Mouse (Mus musculus): ENCODE measurements around the gene Zbtb8os.
A peak's percentile ranks its signal among the peaks of the same experiment; 100 is the strongest.

The Zbtb8os gene

GRCm38 (mm10) chr4:129335216-129336074 lies at the start of gene Zbtb8os, which contains the start of gene Rbbp4:
Gene Zbtb8os, plus strand, starts transcription at chr4:129335695.
Gene Rbbp4, minus strand, starts transcription at chr4:129335370.
- DNase-seq: peak; percentile 97

- DNase-seq: no peak
Observed at GRCm38 (mm10) chr4:129286001-129286682, 49.4 kb upstream of the Zbtb8os start.

GRCm38 (mm10) chr4:129286683-129287471 lies 48.6 kb upstream of the Zbtb8os start:
- no peak for DNase-seq

- no peak for DNase-seq
Observed at GRCm38 (mm10) chr4:129287472-129287981, 48.0 kb upstream of the Zbtb8os start, which contains the start of gene Sync. Gene Sync, plus strand, starts transcription at chr4:129287617.

- no peak for DNase-seq
Observed at GRCm38 (mm10) chr4:129288067-129288466, 47.4 kb upstream of the Zbtb8os start.

- no peak for DNase-seq
Observed at GRCm38 (mm10) chr4:129289671-129290070, 45.8 kb upstream of the Zbtb8os start.

GRCm38 (mm10) chr4:129292831-129293230 lies 42.7 kb upstream of the Zbtb8os start:
- no peak for DNase-seq

GRCm38 (mm10) chr4:129293702-129294101 lies 41.8 kb upstream of the Zbtb8os start:
- DNase-seq: no peak

GRCm38 (mm10) chr4:129295188-129295587 lies 40.3 kb upstream of the Zbtb8os start:
- no peak for DNase-seq

GRCm38 (mm10) chr4:129296066-129296465 lies 39.4 kb upstream of the Zbtb8os start:
- DNase-seq: no peak

GRCm38 (mm10) chr4:129297724-129298123 lies 37.8 kb upstream of the Zbtb8os start:
- DNase-seq: no peak

- DNase-seq: no peak
Observed at GRCm38 (mm10) chr4:129299121-129299520, 36.4 kb upstream of the Zbtb8os start.

GRCm38 (mm10) chr4:129303401-129303800 lies 32.1 kb upstream of the Zbtb8os start:
- DNase-seq: no peak

- DNase-seq: no peak
Observed at GRCm38 (mm10) chr4:129303816-129304215, 31.7 kb upstream of the Zbtb8os start.

GRCm38 (mm10) chr4:129304306-129304705 lies 31.2 kb upstream of the Zbtb8os start:
- no peak for DNase-seq

- no peak for DNase-seq
Observed at GRCm38 (mm10) chr4:129307936-129308335, 27.6 kb upstream of the Zbtb8os start.

GRCm38 (mm10) chr4:129313886-129314285 lies 21.6 kb upstream of the Zbtb8os start:
- DNase-seq: no peak

- DNase-seq: no peak
Observed at GRCm38 (mm10) chr4:129320876-129321275, 14.6 kb upstream of the Zbtb8os start.

- DNase-seq: no peak
Observed at GRCm38 (mm10) chr4:129322042-129322441, 13.5 kb upstream of the Zbtb8os start.

- no peak for DNase-seq
Observed at GRCm38 (mm10) chr4:129323491-129323890, 12.0 kb upstream of the Zbtb8os start.

GRCm38 (mm10) chr4:129324756-129325155 lies 10.7 kb upstream of the Zbtb8os start:
- no peak for DNase-seq

GRCm38 (mm10) chr4:129326191-129326590 lies 9.3 kb upstream of the Zbtb8os start:
- no peak for DNase-seq

GRCm38 (mm10) chr4:129332846-129333245 lies 2.6 kb upstream of the Zbtb8os start:
- DNase-seq: no peak

All from cerebellum, adult 11 months (tissue).